Mouse (Mus musculus) small intestine, adult 2 months (tissue): ENCODE data around the gene Myl12a. TPM values are rescaled to one million over a fixed set of nuclear protein-coding genes. Genes with fewer than 3 reads are reported as not detected.

Experiments used
- H3K27ac ChIP-seq: fragments of 200-500 bp; 2 replicates; pipeline ENCODE4 v1.5.1; 2012; ENCODE audit warnings: low read depth, low read length, control low read depth, inconsistent platforms; ENCODE audit not compliant: insufficient read depth
- H3K27me3 ChIP-seq: fragments of 200-500 bp; 2 replicates; pipeline ENCODE4 v1.6.1; 2012; ENCODE audit warnings: mild to moderate bottlenecking, moderate library complexity, low read length, inconsistent platforms; ENCODE audit not compliant: control insufficient read depth, insufficient read depth
- H3K36me3 ChIP-seq: fragments of 200-500 bp; 2 replicates; pipeline ENCODE4 v1.6.1; 2012; ENCODE audit warnings: mild to moderate bottlenecking, low read length, control low read depth, inconsistent platforms; ENCODE audit not compliant: control insufficient read depth, insufficient read depth
- H3K4me1 ChIP-seq: fragments of 200-500 bp; 2 replicates; pipeline ENCODE4 v1.6.1; 2012; ENCODE audit warnings: low read length, inconsistent platforms, mixed read lengths; ENCODE audit not compliant: control insufficient read depth, insufficient read depth, insufficient read length
- H3K4me3 ChIP-seq: fragments of 200-500 bp; 2 replicates; pipeline ENCODE4 v1.5.1; 2012; ENCODE audit warnings: low read depth, mild to moderate bottlenecking, control low read depth, inconsistent platforms, low read length, moderate library complexity
- CTCF ChIP-seq: fragments of 200-500 bp; IDR thresholded peaks from 2 replicates; pipeline ENCODE4 v1.5.1; 2012; ENCODE audit warnings: low read depth, mild to moderate bottlenecking, control low read depth, inconsistent platforms, low read length, moderate library complexity, mixed read lengths; ENCODE audit not compliant: insufficient replicate concordance, insufficient read length; ENCODE audit errors: extremely low read depth
- POLR2A ChIP-seq: fragments of 200-500 bp; IDR thresholded peaks from 2 replicates; pipeline ENCODE4 v1.6.1; 2012; ENCODE audit warnings: low read depth, mild to moderate bottlenecking, control low read depth, inconsistent platforms, low read length, moderate library complexity
- WGBS: fragments of 180-500 bp; shearing (Covaris S2); methylation state at CpG from one replicate; pipeline ENCODE4 v1.1.7; 2018; 5-methylcytosine and 5-hydroxymethylcytosine counted together
- polyA plus RNA-seq: library from polyadenylated mRNA; depleted of rRNA; stranded (reverse); fragments of >200 nt; gene quantifications from 2 replicates; pipeline ENCODE4 v1.2.3, GENCODE M21; 2012

Gene Myl12a
- polyA plus RNA-seq, 1 experiment: 52.7 TPM

GRCm38 (mm10) chr17:71010646-71011242, 8.1 kb upstream of the Myl12a start:
- TF ChIP-seq CTCF: no peak
- TF ChIP-seq POLR2A: no peak
- H3K36me3 ChIP-seq: no peaks in the 10 kb centered on the region
- no peak overlapping the region for H3K4me3 ChIP-seq
- H3K27ac ChIP-seq: no peak overlapping the region
- 78% methylated on average over 7 of the region's 7 CpGs for WGBS
- H3K4me1 ChIP-seq: peaks cover 3% of the 10 kb centered on the region; the same call in 1 of the 2 replicates
- H3K27me3 ChIP-seq: no peaks in the 10 kb centered on the region

- WGBS: 58% methylated on average over 1 of the region's 1 CpGs
- no peaks in the 10 kb centered on the region for H3K36me3 ChIP-seq
- TF ChIP-seq CTCF (no peak), POLR2A (no peak)
- no peak overlapping the region for H3K4me3 ChIP-seq
- no peak overlapping the region for H3K27ac ChIP-seq
- no peaks in the 10 kb centered on the region for H3K27me3 ChIP-seq
- H3K4me1 ChIP-seq: peaks cover 3% of the 10 kb centered on the region; the same call in 1 of the 2 replicates
These were observed 7.1 kb upstream of the Myl12a start for GRCm38 (mm10) chr17:71009751-71010150.

- TF ChIP-seq CTCF (no peak), POLR2A (no peak)
- H3K4me1 ChIP-seq: peaks cover 7% of the 10 kb centered on the region; the same call in 1 of the 2 replicates
- WGBS: 82% methylated on average over 3 of the region's 3 CpGs
- no peak overlapping the region for H3K4me3 ChIP-seq
- no peaks in the 10 kb centered on the region for H3K36me3 ChIP-seq
- H3K27ac ChIP-seq: no peak overlapping the region
- H3K27me3 ChIP-seq: no peaks in the 10 kb centered on the region
These were observed 6.0 kb upstream of the Myl12a start for GRCm38 (mm10) chr17:71008676-71009075.

GRCm38 (mm10) chr17:71006976-71007375, 4.3 kb upstream of the Myl12a start:
- Histone ChIP-seq H3K27ac (no peak overlapping the region), H3K36me3 (no peaks in the 10 kb centered on the region), H3K27me3 (no peaks in the 10 kb centered on the region), H3K4me3 (no peak overlapping the region), H3K4me1 (peaks cover 8% of the 10 kb centered on the region; the same call in 1 of the 2 replicates)
- 88% methylated on average over 5 of the region's 5 CpGs for WGBS
- TF ChIP-seq CTCF (no peak), POLR2A (no peak)

- H3K27me3 ChIP-seq: no peaks in the 10 kb centered on the region
- WGBS: 75% methylated on average over 10 of the region's 10 CpGs
- H3K36me3 ChIP-seq: 0 out of 2 replicates have a peak, but pooled peaks cover 2% of the 10 kb centered on the region
- H3K4me3 ChIP-seq: no peak overlapping the region
- TF ChIP-seq CTCF: no peak
- no peak for TF ChIP-seq POLR2A
- H3K27ac ChIP-seq: 0 out of 2 replicates have a peak overlapping the region, but pooled peaks have one; percentile 84
- H3K4me1 ChIP-seq: peaks cover 8% of the 10 kb centered on the region; the same call in 1 of the 2 replicates
These were observed 1.7 kb upstream of the Myl12a start for GRCm38 (mm10) chr17:71004186-71004960.

- Histone ChIP-seq H3K27ac (peak overlapping the region; percentile 84), H3K27me3 (no peaks in the 10 kb centered on the region), H3K4me1 (peaks cover 8% of the 10 kb centered on the region; the same call in 1 of the 2 replicates), H3K36me3 (0 out of 2 replicates have a peak, but pooled peaks cover 2% of the 10 kb centered on the region), H3K4me3 (no peak overlapping the region)
- 29% methylated on average over 2 of the region's 2 CpGs for WGBS
- no peak for TF ChIP-seq CTCF
- TF ChIP-seq POLR2A: no peak
These were observed 1.0 kb upstream of the Myl12a start for GRCm38 (mm10) chr17:71003721-71004120.

- no peaks in the 10 kb centered on the region for H3K27me3 ChIP-seq
- no peak overlapping the region for H3K4me3 ChIP-seq
- H3K27ac ChIP-seq: peak overlapping the region; percentile 84
- TF ChIP-seq CTCF (no peak), POLR2A (no peak)
- WGBS: 29% methylated on average over 4 of the region's 4 CpGs
- H3K36me3 ChIP-seq: 0 out of 2 replicates have a peak, but pooled peaks cover 2% of the 10 kb centered on the region
- H3K4me1 ChIP-seq: peaks cover 8% of the 10 kb centered on the region; the same call in 1 of the 2 replicates
These were observed 434 bp upstream of the Myl12a start for GRCm38 (mm10) chr17:71003112-71003511.
